Mouse (Mus musculus): ENCODE data around the gene Enah. TPM values are rescaled to one million over a fixed set of nuclear protein-coding genes. Genes with fewer than 3 reads are reported as not detected.

Enah gene
- 0.21 to 0.26 TPM (median 0.22 TPM) in 3 of 4 replicates, not detected in the other for total RNA-seq (2023; ENCODE audit: inconsistent age)

DNA sequence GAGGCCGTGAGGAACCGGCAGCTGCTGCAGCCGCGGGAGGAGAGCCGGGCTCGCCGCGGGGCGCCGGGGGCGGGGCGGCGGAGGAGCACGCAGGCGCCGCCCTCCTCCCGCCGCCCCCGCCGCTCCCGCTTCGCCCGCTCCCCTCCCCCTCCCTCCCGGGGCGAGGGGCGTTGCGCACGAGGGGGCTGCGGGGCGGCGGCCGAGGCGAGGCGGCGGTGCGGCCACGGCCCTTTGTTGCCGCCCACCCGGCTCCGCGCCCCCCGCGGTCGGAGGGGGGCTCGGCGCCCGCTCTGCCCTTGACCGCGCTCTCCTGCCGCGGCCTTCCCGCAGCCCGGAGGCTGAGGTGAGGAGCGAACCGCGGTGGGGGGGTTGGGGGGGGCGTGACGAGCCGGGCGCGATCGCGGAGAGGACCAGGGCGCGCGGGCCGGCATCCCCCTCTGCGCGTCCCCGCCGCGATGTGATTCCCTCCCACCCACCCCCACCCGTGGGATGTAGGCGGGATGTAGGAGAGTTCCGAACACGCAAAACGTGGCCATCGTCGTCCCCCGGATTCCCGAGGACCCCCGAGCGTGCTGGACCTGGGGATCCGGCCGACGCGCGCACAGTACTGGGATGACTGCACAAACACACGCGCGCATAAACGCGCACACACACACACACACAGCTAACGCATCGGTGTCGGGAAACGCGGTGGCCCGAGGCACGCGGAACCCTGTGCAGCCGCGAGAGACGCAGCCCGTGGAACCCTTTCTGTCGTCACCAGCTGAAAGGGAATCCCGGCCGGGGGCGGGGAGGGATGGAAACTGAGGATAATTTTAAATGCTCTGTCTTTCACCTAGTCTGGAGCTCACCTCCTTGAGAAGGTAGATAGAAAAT, at the start of gene Enah:
Gene Enah, minus strand, starts transcription at position 65 of the 876 bp plus-strand sequence.

Other genes starting within 250 kb of the Enah start
- 214 to 223 TPM (median 221 TPM) in 4 replicates for gene Lbr, start 176.9 kb downstream of the Enah start, total RNA-seq (2023; ENCODE audit: inconsistent age)
- gene Srp9, start 104.7 kb upstream of the Enah start, total RNA-seq (2023; ENCODE audit: inconsistent age): 51.4 to 61.2 TPM (median 55.2 TPM) in 4 replicates
- not detected in 4 replicates for gene Vmn1r1, start 144.5 kb upstream of the Enah start, total RNA-seq (2023; ENCODE audit: inconsistent age)

Measured in B cell, adult (primary cell).